Mouse (Mus musculus) CH12.LX (cell line): ENCODE measurements around the gene Smg5.

Source experiments
- CHD2 ChIP-seq: IDR thresholded peaks from 2 replicates; pipeline ENCODE4 v1.6.1; 2011; ENCODE audit warnings: low read length, improper control_type of control experiment
- CTCF ChIP-seq, 2 experiments: IDR thresholded peaks in 1 of 2; conservative IDR thresholded peaks in 1 of 2; 2 replicates each; pipeline ENCODE4 v1.5.1; 2011 to 2012; ENCODE audit warnings: low read depth in 2 of 2, low read length in 2 of 2, improper control_type of control experiment in 1 of 2, inconsistent platforms in 1 of 2, mild to moderate bottlenecking in 1 of 2, moderate library complexity in 1 of 2
- ETS1 ChIP-seq: conservative IDR thresholded peaks from 2 replicates; pipeline ENCODE4 v1.6.1; 2012; ENCODE audit warnings: low read depth, mild to moderate bottlenecking, inconsistent platforms, low read length, improper control_type of control experiment, moderate library complexity
- NRF1 ChIP-seq: IDR thresholded peaks from 2 replicates; pipeline ENCODE4 v1.6.1; 2014; ENCODE audit warnings: low read depth, mild to moderate bottlenecking, inconsistent platforms, low read length, improper control_type of control experiment, moderate library complexity
- POLR2A ChIP-seq: IDR thresholded peaks from 2 replicates; pipeline ENCODE4 v1.6.1; 2011; ENCODE audit warnings: low read depth, mild to moderate bottlenecking, improper control_type of control experiment, low read length

GRCm38 (mm10) chr3:88407529-88407928, 71.5 kb downstream of the Smg5 start:
- TF ChIP-seq CHD2 (no peak), ETS1 (no peak), CTCF (conservative IDR thresholded peaks at IDR 0.05 in 1 of 2, IDR thresholded peaks at IDR 0.05 in 1 of 2; ENCODE audit: low read depth in 2 of 2, low read length in 2 of 2) (no peak), NRF1 (no peak), POLR2A (no peak)
